Mouse (Mus musculus) central nervous system, embryonic 18 days (tissue): Measurements from ENCODE around the gene Speer4f1. TPM values are rescaled to one million over a fixed set of nuclear protein-coding genes. Genes with fewer than 3 reads are reported as not detected.

Source experiments
- polyA plus RNA-seq: library from polyadenylated mRNA; depleted of rRNA; stranded (reverse); fragments of >200 nt; gene quantifications from 2 replicates; pipeline ENCODE4 v1.2.3, GENCODE M21; 2012; rRNA removed

Speer4f1 gene
- not detected in 2 replicates for polyA plus RNA-seq

DNA sequence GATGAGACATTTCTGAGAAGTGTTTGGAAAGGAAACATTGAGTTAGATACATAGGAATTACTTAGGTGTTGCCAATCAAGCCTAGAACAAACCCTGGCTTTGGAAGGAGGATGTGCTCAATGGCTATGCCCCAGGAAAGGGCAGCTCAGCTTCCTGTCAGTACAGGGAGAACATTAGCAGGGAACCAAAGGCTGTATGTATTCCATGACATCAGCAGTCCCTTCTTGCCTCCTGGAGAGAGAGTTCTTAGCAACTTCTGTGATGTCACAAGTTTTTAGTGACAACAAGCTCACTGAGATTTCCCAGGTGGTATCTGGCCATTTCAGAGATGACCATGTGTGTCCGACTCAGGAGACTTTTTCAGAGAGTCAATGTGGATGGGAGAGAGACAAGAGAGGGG is at the start of gene Speer4f1:
TSS of gene Speer4f1 (plus strand) at position 301 of the 400 bp plus-strand sequence.

Other genes with a start within 250 kb of the Speer4f1 start
- gene Speer4f2, start 102.9 kb upstream of the Speer4f1 start, polyA plus RNA-seq: not detected in 2 replicates
- gene Sema3c, start 98.2 kb downstream of the Speer4f1 start, polyA plus RNA-seq: 16.5 and 19.4 TPM in 2 replicates